Mouse (Mus musculus): ENCODE measurements at regions not wholly inside any gene's neighbourhood (a gene's known extent, or its start where the extent isn't known, plus 50 kb on each side); places are given as distances from the start of the nearest gene placed in this dataset.

- no peak for TF ChIP-seq CTCF (IDR thresholded peaks at IDR 0.05; ENCODE audit: control insufficient read depth, insufficient read depth, low read length)
- no peak for TF ChIP-seq POLR2A (IDR thresholded peaks at IDR 0.05; ENCODE audit: borderline replicate concordance, control insufficient read depth, low read depth, low read length)
Measured at GRCm38 (mm10) chr8:11140566-11140965, 132.3 kb upstream of the Irs2 start.
